ENCODE assay signal across 17 mouse cellular contexts in genomic region chr7:100137038-100137437, GRCm38 (mm10). TPM values are rescaled to one million over a fixed set of nuclear protein-coding genes. Genes with fewer than 3 reads are reported as not detected.
DNase-seq lines count a peak whose midpoint lies in the region; ATAC-seq and TF ChIP-seq lines count a peak whose summit lies in the region.
"Had no signal": no experiment of that assay in that cellular context is flagged by ENCODE, and none has a peak within 500 bp of the region (broad histone marks: within the 10 kb centered on the region; RNA-seq: fewer than 3 reads in every experiment).

No protein-coding gene starts in this region.

- no peaks in the 10 kb centered on the region for H3K4me1 ChIP-seq in liver, embryonic 16.5 days (ENCODE audit: control insufficient read depth, low read depth, low read length)
- no peaks in the 10 kb centered on the region for H3K4me1 ChIP-seq in stomach, postnatal 0 days (replicated peaks; ENCODE audit: control insufficient read depth, insufficient read depth)
- H3K4me1 ChIP-seq: hindbrain, embryonic 15.5 days had no signal

- no peak overlapping the region for H3K4me2 ChIP-seq in liver, embryonic 16.5 days (ENCODE audit: low read depth, low read length)
- no peak overlapping the region for H3K4me2 ChIP-seq in stomach, postnatal 0 days (replicated peaks; ENCODE audit: low read depth)
- H3K4me2 ChIP-seq: hindbrain, embryonic 15.5 days; liver, embryonic 11.5 days had no signal

- no peak overlapping the region for H3K27ac ChIP-seq in liver, embryonic 16.5 days (ENCODE audit: low read length)
- H3K27ac ChIP-seq in stomach, postnatal 0 days (replicated peaks): no peak overlapping the region
- H3K27ac ChIP-seq: hindbrain, embryonic 15.5 days; layer of hippocampus, adult 2 months had no signal

- WGBS in liver, embryonic 16.5 days (ENCODE audit: insufficient replicate concordance): 39% methylated on average over 9 of the region's 9 CpGs
- WGBS in stomach, postnatal 0 days: 78% methylated on average over 9 of the region's 9 CpGs

- no peak overlapping the region for H3K9ac ChIP-seq in liver, embryonic 16.5 days (ENCODE audit: low read depth, low read length)
- H3K9ac ChIP-seq in stomach, postnatal 0 days (ENCODE audit: low read length): no peak overlapping the region
- H3K9ac ChIP-seq: hindbrain, embryonic 15.5 days had no signal

- ATAC-seq in liver, embryonic 16.5 days (ENCODE audit: low read depth): peak; percentile 32; the same call in 1 of the 2 replicates
- ATAC-seq in stomach, postnatal 0 days (ENCODE audit: low FRiP score, low TSS enrichment): no peak
- ATAC-seq: forebrain, embryonic 14.5 days; Patski had no signal

- intact Hi-C loops in heart, postnatal 10 days (cut with DNase I): no loop called here
- intact Hi-C loops in left cerebral cortex, postnatal 4 days (cut with DNase I): no loop called here

- no peak for TF ChIP-seq CTCF in stomach, postnatal 0 days (IDR thresholded peaks at IDR 0.05; ENCODE audit: low read depth)

- no peaks in the 10 kb centered on the region for H3K27me3 ChIP-seq in liver, embryonic 16.5 days (ENCODE audit: control insufficient read depth, insufficient read depth, low read depth, low read length)
- no peaks in the 10 kb centered on the region for H3K27me3 ChIP-seq in stomach, postnatal 0 days (ENCODE audit: control insufficient read depth, insufficient read depth, low read length)
- H3K27me3 ChIP-seq: hindbrain, embryonic 15.5 days had no signal

- no peaks in the 10 kb centered on the region for H3K9me3 ChIP-seq in liver, embryonic 16.5 days (replicated peaks; ENCODE audit: control insufficient read depth, low read length)
- no peaks in the 10 kb centered on the region for H3K9me3 ChIP-seq in stomach, postnatal 0 days (ENCODE audit: control insufficient read depth, low read length)
- H3K9me3 ChIP-seq: hindbrain, embryonic 15.5 days had no signal

- no peak for DNase-seq in liver
- peak; percentile 50 for DNase-seq in adrenal gland, postnatal 14 days
- peak; percentile 31 to 36 for DNase-seq in heart, postnatal 10 days
- peak; percentile 59 to 72 for DNase-seq in kidney, postnatal 36 days
- no peak for DNase-seq in stomach, postnatal 0 days (ENCODE audit: low spot score)
- DNase-seq in left cerebral cortex, postnatal 4 days: no peak
- DNase-seq: retina, postnatal 1 day; spleen, adult 18-20 months; thymus, postnatal 4 days had no signal

- TF ChIP-seq EP300 in stomach, postnatal 0 days (optimal IDR thresholded peaks at IDR 0.05): no peak

- H3K36me3 ChIP-seq in liver, embryonic 16.5 days (ENCODE audit: control insufficient read depth, insufficient read depth): no peaks in the 10 kb centered on the region
- H3K36me3 ChIP-seq in stomach, postnatal 0 days (ENCODE audit: control insufficient read depth, insufficient read depth, low read length): no peaks in the 10 kb centered on the region
- H3K36me3 ChIP-seq: hindbrain, embryonic 15.5 days had no signal

- H3K4me3 ChIP-seq in liver, embryonic 16.5 days (ENCODE audit: low read depth, low read length): no peak overlapping the region
- no peak overlapping the region for H3K4me3 ChIP-seq in stomach, postnatal 0 days (ENCODE audit: low read depth, low read length)
- H3K4me3 ChIP-seq: hindbrain, embryonic 15.5 days; layer of hippocampus, adult 2 months had no signal

RNA-seq across cellular contexts. Expression of gene Pold3, which starts 15.7 kb away (rescaled TPM):
- polyA plus RNA-seq in liver, embryonic 16.5 days (2015; fragmentation: Nextera tagmentation; extraction: Ambion mirVana): 36.5 and 37.0 TPM in 2 replicates
- total RNA-seq in adrenal gland, postnatal 14 days (2021): 22.5 and 30.0 TPM in 2 replicates
- total RNA-seq in heart, postnatal 10 days (2021): 10 to 100 TPM; 14.9 to 16.2 TPM
- 18.6 and 20.3 TPM in 2 replicates for polyA plus RNA-seq in stomach, postnatal 0 days (2015; fragmentation: Nextera tagmentation; extraction: Ambion mirVana)
- total RNA-seq in left cerebral cortex, postnatal 4 days (2021): 10 to 100 TPM; 49.6 to 51.8 TPM

RNA-seq across cellular contexts. Expression of gene Lipt2, which starts 22.0 kb away (rescaled TPM):
- polyA plus RNA-seq in liver, embryonic 16.5 days (2015; fragmentation: Nextera tagmentation; extraction: Ambion mirVana): 3.8 TPM in 2 replicates
- 5.7 and 7.0 TPM in 2 replicates for total RNA-seq in adrenal gland, postnatal 14 days (2021)
- total RNA-seq in heart, postnatal 10 days (2021): 1 to 10 TPM; 4.4 to 5.0 TPM
- polyA plus RNA-seq in stomach, postnatal 0 days (2015; fragmentation: Nextera tagmentation; extraction: Ambion mirVana): 8.8 and 10.2 TPM in 2 replicates
- total RNA-seq in left cerebral cortex, postnatal 4 days (2021): 1 to 10 TPM; 6.8 to 7.6 TPM
- total RNA-seq: monocyte, adult 5-6 weeks had no signal

RNA-seq across cellular contexts. Expression of gene Kcne3, which starts 39.3 kb away (rescaled TPM):
- 1.1 and 1.2 TPM in 2 replicates for polyA plus RNA-seq in liver, embryonic 16.5 days (2015; fragmentation: Nextera tagmentation; extraction: Ambion mirVana)
- 2.0 and 2.6 TPM in 2 replicates for total RNA-seq in adrenal gland, postnatal 14 days (2021)
- total RNA-seq in heart, postnatal 10 days (2021): 1 to 10 TPM in 1 of 2 experiments, under 1 TPM in 1; 0.99 to 2.0 TPM
- 3.8 and 4.7 TPM in 2 replicates for polyA plus RNA-seq in stomach, postnatal 0 days (2015; fragmentation: Nextera tagmentation; extraction: Ambion mirVana)
- not detected for total RNA-seq in left cerebral cortex, postnatal 4 days (2021)
- total RNA-seq: left cerebral cortex, postnatal 10 days had no signal
- polyA plus RNA-seq: Patski had no signal

Comparison
In these comparisons a context has a peak if more than half of its experiments do, and no peak if none do; other contexts are left out.
1. DNase-seq: peak in adrenal gland, postnatal 14 days (single experiment), heart, postnatal 10 days (2 of 2) and kidney, postnatal 36 days (2 of 2); none in liver (single experiment), stomach, postnatal 0 days (single experiment) and left cerebral cortex, postnatal 4 days (single experiment).